Mouse (Mus musculus) monocyte, adult 59 days (primary cell): ENCODE data around the gene Rnase9. TPM values are rescaled to one million over a fixed set of nuclear protein-coding genes. Genes with fewer than 3 reads are reported as not detected.

Experiments used
- total RNA-seq, 2 experiments: library from RNA; stranded (reverse); gene quantifications; one replicate each; pipeline ENCODE4 v1.2.4; 2023

Rnase9 gene
- not detected for total RNA-seq

DNA sequence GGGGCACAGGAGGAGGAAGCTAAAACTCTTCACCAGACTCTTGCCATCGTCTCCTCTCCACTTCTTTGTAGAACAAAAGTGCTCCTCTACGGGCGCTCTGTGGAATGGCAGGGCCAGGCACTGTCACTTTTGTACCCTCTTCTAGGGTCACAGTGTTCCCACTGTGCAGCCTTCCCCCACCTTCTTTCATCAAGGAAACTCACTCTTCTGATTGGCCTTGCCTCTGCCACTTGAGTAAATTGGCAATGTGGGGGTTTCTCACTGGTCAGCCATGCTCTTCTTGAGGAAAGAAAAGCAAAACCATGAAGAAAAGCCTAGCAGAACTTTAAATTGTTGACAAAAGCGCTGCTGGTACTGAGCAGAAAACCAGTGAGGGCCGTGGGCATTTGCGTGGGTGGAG, at the start of gene Rnase9:
Gene Rnase9, minus strand, starts transcription at position 101 of the 400 bp plus-strand sequence.

DNA sequence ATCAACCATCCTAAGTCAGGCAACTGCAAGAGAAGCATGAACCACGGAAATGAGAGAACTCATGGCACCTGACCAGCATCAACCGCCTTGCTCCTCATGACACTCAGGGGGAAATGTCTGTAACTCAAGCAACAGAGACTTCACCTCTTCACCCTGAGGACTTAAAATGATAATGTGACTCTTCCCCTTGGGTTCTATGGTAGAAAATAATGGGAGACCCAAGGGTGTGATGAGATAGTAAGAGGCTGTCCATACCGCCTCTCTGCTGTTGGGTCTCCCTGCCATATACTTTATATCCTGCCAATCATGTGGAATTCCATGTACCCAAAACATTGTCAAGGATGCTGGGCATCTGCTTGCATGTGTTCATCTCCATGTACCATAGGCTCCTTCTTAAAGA, 32.7 kb upstream of the Rnase9 start, which contains the start of gene Olfr750:
Gene Olfr750, minus strand, starts transcription at position 101 of the 400 bp plus-strand sequence.

DNA sequence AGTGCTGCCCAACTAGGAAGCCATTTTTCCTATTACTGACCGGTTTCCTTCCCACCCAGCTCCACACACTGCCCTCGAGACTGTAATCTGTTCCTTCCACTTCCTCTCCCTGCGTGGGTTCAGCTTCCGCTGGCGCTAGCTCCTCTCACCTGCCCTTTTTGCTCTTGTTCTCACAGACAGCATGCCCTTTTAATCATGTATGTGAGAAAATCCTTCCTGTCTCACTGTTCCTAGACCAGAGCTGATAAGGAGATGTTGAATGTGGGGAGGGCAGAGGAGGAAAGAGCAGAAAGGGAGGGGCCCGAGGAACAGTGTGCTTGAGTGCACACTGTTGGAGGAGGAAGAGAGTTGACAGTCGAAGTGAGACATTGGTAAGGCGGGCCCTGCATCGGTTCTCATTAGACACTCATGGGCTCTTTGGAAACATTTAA, 15.7 kb upstream of the Rnase9 start, which contains the start of gene Rnase12:
Gene Rnase12, minus strand, starts transcription at position 261 of the 431 bp plus-strand sequence.

DNA sequence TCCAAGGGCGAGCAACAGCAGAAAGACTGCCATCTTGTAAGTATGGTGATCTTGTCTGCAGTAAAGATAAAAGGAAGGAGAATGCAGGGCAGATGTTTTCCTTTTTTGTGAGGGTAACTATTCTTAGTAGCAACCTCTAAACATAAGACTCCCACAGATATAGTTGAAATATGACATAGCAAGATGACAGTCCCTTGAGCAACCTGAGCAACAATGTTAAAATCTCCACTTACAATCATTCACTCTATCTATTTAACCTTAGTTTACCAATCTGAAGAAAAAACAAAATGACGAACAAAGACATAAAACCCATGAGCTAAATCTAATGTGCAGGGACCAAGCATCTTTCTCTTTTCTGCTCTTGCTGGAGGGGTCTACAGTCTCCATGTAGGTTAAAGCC, 8.4 kb upstream of the Rnase9 start, which contains the start of gene Rnase11:
Gene Rnase11, minus strand, starts transcription at position 101 of the 400 bp plus-strand sequence.

DNA sequence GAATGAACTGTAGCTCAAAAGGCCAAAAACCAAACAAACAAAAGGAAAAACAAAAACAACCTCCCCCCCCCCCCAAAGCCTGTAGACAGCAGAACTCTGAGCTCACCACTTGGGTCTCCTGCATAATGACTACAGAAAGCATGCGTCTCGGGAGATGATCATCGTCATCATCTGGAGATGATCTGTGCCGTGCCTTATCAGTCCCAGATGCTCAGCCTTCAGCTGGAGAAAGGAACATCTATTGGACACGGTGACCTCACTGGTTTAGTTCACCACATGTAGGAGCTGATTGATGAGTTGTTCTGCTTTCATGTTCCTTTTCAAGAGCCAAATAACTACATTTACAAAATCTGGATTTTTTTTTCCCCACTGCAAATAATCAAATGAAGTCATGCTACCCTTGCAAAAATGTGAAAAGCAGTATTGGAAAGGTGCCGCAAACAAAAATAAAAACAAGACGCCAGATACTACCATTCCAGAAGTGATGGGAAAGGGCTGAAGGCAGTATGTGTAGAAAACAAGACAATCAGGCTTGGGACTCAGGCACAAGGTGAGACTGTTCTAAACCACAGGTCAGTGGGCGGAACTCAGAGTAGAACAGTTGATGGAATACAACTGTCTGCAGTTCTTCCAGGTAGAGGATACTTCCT, 34.4 kb downstream of the Rnase9 start, which contains the start of gene Rnase10:
Gene Rnase10, plus strand, starts transcription at position 600 of the 650 bp plus-strand sequence.

Other genes starting within 250 kb of the Rnase9 start
- not detected for gene Ccnb1ip1, start 234.1 kb downstream of the Rnase9 start, total RNA-seq
- 10 to 100 TPM; 49.7 to 63.6 TPM for gene Parp2, start 234.0 kb downstream of the Rnase9 start, total RNA-seq
- gene Tep1, start 171.3 kb downstream of the Rnase9 start, total RNA-seq = 100 to 1,000 TPM; 191 to 197 TPM
- gene Klhl33, start 144.4 kb downstream of the Rnase9 start, total RNA-seq = under 1 TPM; 0.79 to 0.94 TPM
- gene Osgep, start 117.0 kb downstream of the Rnase9 start, total RNA-seq = 10 to 100 TPM; 43.9 to 48.1 TPM
- 10 to 100 TPM; 26.9 to 33.2 TPM for gene Apex1, start 116.9 kb downstream of the Rnase9 start, total RNA-seq
- 100 to 1,000 TPM; 146 TPM for gene Pip4p1, start 111.0 kb downstream of the Rnase9 start, total RNA-seq
- gene Pnp, start 110.8 kb downstream of the Rnase9 start, total RNA-seq = 10 to 100 TPM; 71.3 to 77.4 TPM
- 10 to 100 TPM; 60.0 to 85.2 TPM for gene Gm49342, start 97.4 kb downstream of the Rnase9 start, total RNA-seq
- 1 to 10 TPM; 3.4 to 4.7 TPM for gene Pnp2, start 85.9 kb downstream of the Rnase9 start, total RNA-seq
- gene Rnase10, start 34.1 kb downstream of the Rnase9 start, total RNA-seq = not detected
- not detected for gene Rnase11, start 8.3 kb upstream of the Rnase9 start, total RNA-seq
- gene Rnase12, start 15.8 kb upstream of the Rnase9 start, total RNA-seq = 1 to 10 TPM; 1.8 to 3.1 TPM
- gene Olfr750, start 32.6 kb upstream of the Rnase9 start, total RNA-seq = not detected
- gene Rnase4, start 49.2 kb upstream of the Rnase9 start, total RNA-seq = 10 to 100 TPM; 19.2 to 20.8 TPM
- gene Ang, start 49.3 kb upstream of the Rnase9 start, total RNA-seq = 1 to 10 TPM; 8.5 to 9.2 TPM
- gene Eddm3b, start 72.6 kb upstream of the Rnase9 start, total RNA-seq = not detected
- gene Rnase6, start 82.0 kb upstream of the Rnase9 start, total RNA-seq = 100 to 1,000 TPM; 121 to 138 TPM
- under 1 TPM; 0.50 to 0.73 TPM for gene Rnase1, start 104.9 kb upstream of the Rnase9 start, total RNA-seq
- 1 to 10 TPM; 1.2 to 1.4 TPM for gene Rnase2b, start 120.4 kb upstream of the Rnase9 start, total RNA-seq
- gene Ang2, start 157.3 kb upstream of the Rnase9 start, total RNA-seq = not detected
- not detected for gene Ear14, start 161.5 kb upstream of the Rnase9 start, total RNA-seq
- 10 to 100 TPM; 33.8 to 34.0 TPM for gene Rnase2a, start 214.2 kb upstream of the Rnase9 start, total RNA-seq